Mouse (Mus musculus): ENCODE results near the gene Btbd9. TPM values are rescaled to one million over a fixed set of nuclear protein-coding genes. Genes with fewer than 3 reads are reported as not detected.

Btbd9 gene
- polyA plus RNA-seq, 1 experiment: 31.2 TPM

DNA sequence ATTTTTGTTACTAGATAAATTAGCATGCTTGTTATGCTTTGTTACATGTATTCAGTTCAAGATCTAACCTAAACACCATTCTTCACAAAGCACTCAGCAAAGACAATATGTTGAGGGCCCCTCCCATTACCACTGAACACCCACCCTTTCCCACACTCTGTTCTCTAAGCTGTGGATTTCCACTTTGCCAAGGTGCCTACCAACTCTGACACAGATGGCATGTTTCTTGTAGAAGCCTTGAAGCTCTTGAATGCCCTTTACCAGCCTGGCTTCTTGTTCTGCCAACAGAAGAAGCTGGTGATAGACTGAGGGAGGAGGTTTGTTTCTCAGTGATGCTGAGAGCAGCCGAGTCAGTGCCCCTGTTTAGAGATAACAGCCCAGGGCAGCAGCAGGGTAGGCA, 256.0 kb downstream of the Btbd9 start:
- no peak overlapping the region for H3K4me3 ChIP-seq (ENCODE audit: low read depth, low read length)
- no peaks in the 10 kb centered on the region for H3K4me1 ChIP-seq (ENCODE audit: control insufficient read depth, insufficient read depth, insufficient read length, low read length)
- 60% methylated on average over 1 of the region's 1 CpGs for WGBS
- no peak overlapping the region for H3K27ac ChIP-seq (ENCODE audit: insufficient read depth, low read depth, low read length)
- no peak for TF ChIP-seq POLR2A (IDR thresholded peaks at IDR 0.05; ENCODE audit: low read depth, low read length)
- no peak for TF ChIP-seq CTCF (IDR thresholded peaks at IDR 0.05; ENCODE audit: extremely low read depth, insufficient read length, insufficient replicate concordance, low read depth, low read length)
- H3K36me3 ChIP-seq (ENCODE audit: control insufficient read depth, insufficient read depth, low read length): no peaks in the 10 kb centered on the region
- no peaks in the 10 kb centered on the region for H3K27me3 ChIP-seq (ENCODE audit: control insufficient read depth, insufficient read depth, low read length)

DNA sequence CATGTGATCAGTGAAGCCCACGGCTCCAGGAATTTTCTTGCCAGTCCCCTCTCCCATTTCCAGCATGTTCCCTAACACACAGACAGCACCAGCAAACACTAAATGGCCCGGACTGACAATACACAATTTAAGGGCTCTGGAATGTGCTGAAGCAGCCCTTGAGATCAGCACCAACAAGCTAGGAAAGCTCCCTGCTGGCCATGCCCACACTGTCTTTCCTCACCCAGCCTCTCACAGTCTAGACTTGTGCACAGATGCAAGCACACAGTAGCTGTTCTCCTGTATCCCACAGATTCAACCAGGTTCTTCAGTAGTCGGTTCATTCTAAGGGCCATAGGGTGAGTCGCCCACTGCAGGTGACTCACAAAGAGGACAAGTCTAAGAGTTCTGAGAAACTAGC, 263.6 kb downstream of the Btbd9 start:
- no peaks in the 10 kb centered on the region for H3K4me1 ChIP-seq (ENCODE audit: control insufficient read depth, insufficient read depth, insufficient read length, low read length)
- H3K4me3 ChIP-seq (ENCODE audit: low read depth, low read length): no peak overlapping the region
- TF ChIP-seq CTCF (IDR thresholded peaks at IDR 0.05; ENCODE audit: extremely low read depth, insufficient read length, insufficient replicate concordance, low read depth, low read length): no peak
- no peak for TF ChIP-seq POLR2A (IDR thresholded peaks at IDR 0.05; ENCODE audit: low read depth, low read length)
- 73% methylated on average over 4 of the region's 4 CpGs for WGBS
- no peaks in the 10 kb centered on the region for H3K27me3 ChIP-seq (ENCODE audit: control insufficient read depth, insufficient read depth, low read length)
- no peaks in the 10 kb centered on the region for H3K36me3 ChIP-seq (ENCODE audit: control insufficient read depth, insufficient read depth, low read length)
- H3K27ac ChIP-seq (ENCODE audit: insufficient read depth, low read depth, low read length): no peak overlapping the region

DNA sequence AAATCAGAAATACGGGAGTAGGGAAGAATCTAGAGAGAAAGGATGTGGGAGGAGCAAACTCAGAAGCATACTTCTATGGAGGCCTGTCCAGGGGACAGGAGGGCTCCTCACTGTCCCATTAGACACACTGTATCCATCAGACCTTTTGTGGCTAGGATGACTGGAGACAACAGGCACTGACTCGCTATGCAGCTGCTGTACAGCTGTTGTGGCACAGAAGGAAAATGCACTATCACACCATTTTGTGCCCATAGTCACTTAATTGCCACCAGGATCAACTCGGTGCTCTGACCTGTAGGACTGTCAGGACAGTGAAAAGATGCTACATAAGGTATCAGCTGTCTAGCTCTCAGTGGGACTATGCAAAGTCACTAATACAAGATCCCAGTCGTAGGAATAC, 266.7 kb downstream of the Btbd9 start:
- Histone ChIP-seq H3K4me3 (ENCODE audit: low read depth, low read length) (no peak overlapping the region), H3K4me1 (ENCODE audit: control insufficient read depth, insufficient read depth, insufficient read length, low read length) (no peaks in the 10 kb centered on the region), H3K36me3 (ENCODE audit: control insufficient read depth, insufficient read depth, low read length) (no peaks in the 10 kb centered on the region), H3K27ac (ENCODE audit: insufficient read depth, low read depth, low read length) (no peak overlapping the region), H3K27me3 (ENCODE audit: control insufficient read depth, insufficient read depth, low read length) (no peaks in the 10 kb centered on the region)
- WGBS: 72% methylated on average over 4 of the region's 4 CpGs
- TF ChIP-seq POLR2A (IDR thresholded peaks at IDR 0.05; ENCODE audit: low read depth, low read length) (no peak), CTCF (IDR thresholded peaks at IDR 0.05; ENCODE audit: extremely low read depth, insufficient read length, insufficient replicate concordance, low read depth, low read length) (no peak)

DNA sequence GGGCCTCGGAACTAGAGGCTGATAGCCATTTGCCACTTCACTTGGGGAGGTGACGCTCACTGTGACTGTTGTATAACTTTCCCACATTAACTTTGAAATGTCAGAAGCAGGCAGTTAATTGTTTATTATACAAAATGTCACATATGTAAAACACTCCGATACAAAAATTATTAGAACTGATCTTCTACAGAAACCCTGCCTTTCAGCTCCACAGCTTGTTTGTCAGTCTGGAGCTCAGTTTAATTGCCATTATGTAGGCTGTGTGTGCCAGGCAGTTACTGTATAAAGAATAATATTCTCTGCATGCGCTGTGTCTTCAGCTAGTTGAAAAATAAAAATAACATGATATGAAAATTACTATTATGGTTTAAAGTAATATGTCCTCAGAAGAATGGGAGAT, 267.4 kb downstream of the Btbd9 start:
- no peak for TF ChIP-seq POLR2A (IDR thresholded peaks at IDR 0.05; ENCODE audit: low read depth, low read length)
- TF ChIP-seq CTCF (IDR thresholded peaks at IDR 0.05; ENCODE audit: extremely low read depth, insufficient read length, insufficient replicate concordance, low read depth, low read length): no peak
- H3K27me3 ChIP-seq (ENCODE audit: control insufficient read depth, insufficient read depth, low read length): no peaks in the 10 kb centered on the region
- H3K36me3 ChIP-seq (ENCODE audit: control insufficient read depth, insufficient read depth, low read length): no peaks in the 10 kb centered on the region
- H3K4me3 ChIP-seq (ENCODE audit: low read depth, low read length): no peak overlapping the region
- H3K27ac ChIP-seq (ENCODE audit: insufficient read depth, low read depth, low read length): no peak overlapping the region
- H3K4me1 ChIP-seq (ENCODE audit: control insufficient read depth, insufficient read depth, insufficient read length, low read length): no peaks in the 10 kb centered on the region
- WGBS: 89% methylated on average over 4 of the region's 4 CpGs

DNA sequence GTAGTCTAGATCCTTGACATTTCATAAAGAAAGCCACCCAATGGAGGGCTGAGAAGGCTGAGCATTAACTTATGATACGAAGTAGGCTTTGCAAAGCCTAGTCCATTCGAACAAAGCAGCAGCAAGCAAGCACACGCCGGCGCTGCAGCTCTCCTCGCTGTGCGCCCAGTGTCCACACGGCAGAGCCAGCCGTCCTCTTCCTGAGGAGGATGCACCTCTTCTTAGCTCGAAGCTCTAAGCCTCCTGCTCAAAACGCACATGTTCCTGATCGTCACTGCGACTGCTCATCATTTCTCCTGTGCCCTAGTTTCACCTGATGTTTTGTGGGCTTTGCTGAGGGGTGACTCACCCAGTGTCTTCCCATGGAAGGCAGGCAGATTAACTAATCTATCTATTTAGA, 268.0 kb downstream of the Btbd9 start:
- TF ChIP-seq POLR2A (IDR thresholded peaks at IDR 0.05; ENCODE audit: low read depth, low read length) (no peak), CTCF (IDR thresholded peaks at IDR 0.05; ENCODE audit: extremely low read depth, insufficient read length, insufficient replicate concordance, low read depth, low read length) (no peak)
- H3K36me3 ChIP-seq (ENCODE audit: control insufficient read depth, insufficient read depth, low read length): no peaks in the 10 kb centered on the region
- H3K4me1 ChIP-seq (ENCODE audit: control insufficient read depth, insufficient read depth, insufficient read length, low read length): no peaks in the 10 kb centered on the region
- H3K27me3 ChIP-seq (ENCODE audit: control insufficient read depth, insufficient read depth, low read length): no peaks in the 10 kb centered on the region
- 93% methylated on average over 13 of the region's 13 CpGs for WGBS
- no peak overlapping the region for H3K4me3 ChIP-seq (ENCODE audit: low read depth, low read length)
- no peak overlapping the region for H3K27ac ChIP-seq (ENCODE audit: insufficient read depth, low read depth, low read length)

DNA sequence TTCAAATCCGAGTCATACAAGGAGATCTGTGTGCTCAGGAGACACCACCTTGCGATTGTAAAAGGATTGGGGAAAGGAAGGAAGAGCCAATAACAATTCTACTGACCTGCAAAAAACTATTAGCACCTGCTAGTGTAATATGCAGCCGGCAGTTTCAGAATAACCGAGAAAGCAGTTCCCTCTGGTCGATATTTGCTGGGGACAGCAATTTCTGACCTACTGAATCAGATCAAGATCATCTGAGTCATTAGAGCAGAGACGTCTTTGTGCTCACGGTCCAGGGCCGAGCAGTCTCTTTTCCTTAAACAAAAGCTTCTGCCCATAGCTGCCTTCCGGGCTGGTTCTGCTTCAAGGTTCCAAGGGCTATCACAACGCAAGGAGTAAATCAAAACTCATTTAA, 269.1 kb downstream of the Btbd9 start:
- H3K4me3 ChIP-seq (ENCODE audit: low read depth, low read length): no peak overlapping the region
- 78% methylated on average over 10 of the region's 10 CpGs for WGBS
- no peaks in the 10 kb centered on the region for H3K36me3 ChIP-seq (ENCODE audit: control insufficient read depth, insufficient read depth, low read length)
- no peaks in the 10 kb centered on the region for H3K4me1 ChIP-seq (ENCODE audit: control insufficient read depth, insufficient read depth, insufficient read length, low read length)
- TF ChIP-seq POLR2A (IDR thresholded peaks at IDR 0.05; ENCODE audit: low read depth, low read length) (no peak), CTCF (IDR thresholded peaks at IDR 0.05; ENCODE audit: extremely low read depth, insufficient read length, insufficient replicate concordance, low read depth, low read length) (no peak)
- no peak overlapping the region for H3K27ac ChIP-seq (ENCODE audit: insufficient read depth, low read depth, low read length)
- no peaks in the 10 kb centered on the region for H3K27me3 ChIP-seq (ENCODE audit: control insufficient read depth, insufficient read depth, low read length)

DNA sequence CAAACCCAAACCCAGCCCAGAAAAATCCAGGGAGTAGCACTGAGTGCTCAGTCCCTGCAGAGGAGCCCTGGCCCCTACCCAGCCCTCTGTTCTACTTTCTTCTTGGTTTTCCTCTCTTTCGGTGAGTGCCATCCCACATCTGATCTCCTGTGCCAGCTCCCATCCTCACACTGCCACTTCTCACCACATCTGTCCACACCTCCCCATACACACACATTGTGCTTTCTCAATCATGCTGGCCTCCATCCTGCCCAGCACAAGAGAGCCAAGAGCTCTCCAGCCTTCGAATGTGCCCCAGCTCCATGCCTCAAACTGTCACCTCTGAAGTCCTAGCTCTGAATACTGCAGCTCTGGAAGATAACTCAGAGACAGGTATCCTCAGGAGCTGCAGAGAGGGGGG, 271.5 kb downstream of the Btbd9 start:
- 87% methylated on average over 2 of the region's 2 CpGs for WGBS
- Histone ChIP-seq H3K27ac (ENCODE audit: insufficient read depth, low read depth, low read length) (no peak overlapping the region), H3K27me3 (ENCODE audit: control insufficient read depth, insufficient read depth, low read length) (no peaks in the 10 kb centered on the region), H3K4me1 (ENCODE audit: control insufficient read depth, insufficient read depth, insufficient read length, low read length) (no peaks in the 10 kb centered on the region), H3K4me3 (ENCODE audit: low read depth, low read length) (no peak overlapping the region), H3K36me3 (ENCODE audit: control insufficient read depth, insufficient read depth, low read length) (no peaks in the 10 kb centered on the region)
- TF ChIP-seq POLR2A (IDR thresholded peaks at IDR 0.05; ENCODE audit: low read depth, low read length): no peak
- no peak for TF ChIP-seq CTCF (IDR thresholded peaks at IDR 0.05; ENCODE audit: extremely low read depth, insufficient read length, insufficient replicate concordance, low read depth, low read length)

DNA sequence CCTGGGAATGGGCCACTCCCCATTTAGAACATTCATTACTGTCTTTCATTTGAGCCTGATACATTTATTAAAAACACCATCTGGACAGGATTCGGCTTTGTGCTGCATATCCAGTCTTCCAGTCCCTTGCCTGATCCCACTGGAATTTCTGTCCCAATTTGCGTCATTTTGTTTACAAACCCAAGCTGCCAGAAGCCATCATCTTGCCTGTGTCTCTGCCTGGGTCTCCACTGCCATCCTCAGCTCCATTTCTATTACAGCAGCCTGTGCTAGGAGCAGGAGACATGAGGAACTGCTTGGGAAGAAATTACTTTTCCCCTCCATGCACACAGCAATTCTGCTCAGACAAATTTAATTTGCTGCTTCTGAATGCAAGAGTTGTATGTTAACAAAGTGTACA, 274.9 kb downstream of the Btbd9 start:
- Histone ChIP-seq H3K4me3 (ENCODE audit: low read depth, low read length) (no peak overlapping the region), H3K27me3 (ENCODE audit: control insufficient read depth, insufficient read depth, low read length) (no peaks in the 10 kb centered on the region), H3K4me1 (ENCODE audit: control insufficient read depth, insufficient read depth, insufficient read length, low read length) (no peaks in the 10 kb centered on the region), H3K27ac (ENCODE audit: insufficient read depth, low read depth, low read length) (no peak overlapping the region), H3K36me3 (ENCODE audit: control insufficient read depth, insufficient read depth, low read length) (peaks cover 9% of the 10 kb centered on the region; the same call in 1 of the 2 replicates)
- no peak for TF ChIP-seq CTCF (IDR thresholded peaks at IDR 0.05; ENCODE audit: extremely low read depth, insufficient read length, insufficient replicate concordance, low read depth, low read length)
- no peak for TF ChIP-seq POLR2A (IDR thresholded peaks at IDR 0.05; ENCODE audit: low read depth, low read length)
- 84% methylated on average over 2 of the region's 2 CpGs for WGBS

All from small intestine, adult 2 months (tissue).